Mouse (Mus musculus) neural tube, embryonic 11.5 days (tissue): ENCODE data around the gene Gm10352. TPM values are rescaled to one million over a fixed set of nuclear protein-coding genes. Genes with fewer than 3 reads are reported as not detected.
"Not testable (repeated sequence)": the region's sequence is repeated elsewhere in the genome, so short reads cannot be mapped to it uniquely, and the experiment has no call there.

ENCODE experiments used
- ATAC-seq: fragments of 200-750 bp; cut with Nextera tagmentation; 2 replicates; pipeline ENCODE4 v1.8.0; 2017; ENCODE audit warnings: moderate number of reproducible peaks, mild to moderate bottlenecking, moderate TSS enrichment, moderate library complexity; ENCODE audit not compliant: insufficient read depth, low FRiP score, low TSS enrichment
- DNase-seq: peaks from one replicate; pipeline ENCODE4 v3.0.0-alpha.2; 2015; ENCODE audit warnings: low spot score
- H3K27ac ChIP-seq: fragments of 300-500 bp; sonication (generic); 2 replicates; pipeline ENCODE4 v1.5.1; 2014; ENCODE audit warnings: low read depth, mild to moderate bottlenecking, low read length
- H3K27me3 ChIP-seq: fragments of 300-500 bp; sonication (generic); 2 replicates; pipeline ENCODE4 v1.6.1; 2014; ENCODE audit warnings: mild to moderate bottlenecking, low read length, mixed read lengths; ENCODE audit not compliant: control insufficient read depth, insufficient read depth
- H3K36me3 ChIP-seq: fragments of 300-500 bp; sonication (generic); 2 replicates; pipeline ENCODE4 v1.6.1; 2014; ENCODE audit warnings: mild to moderate bottlenecking, low read length, moderate library complexity, mixed read lengths; ENCODE audit not compliant: control insufficient read depth, insufficient read depth
- H3K4me1 ChIP-seq: fragments of 300-500 bp; sonication (generic); 2 replicates; pipeline ENCODE4 v1.6.1; 2014; ENCODE audit warnings: low read length, mixed read lengths; ENCODE audit not compliant: control insufficient read depth, insufficient read depth
- H3K4me2 ChIP-seq: fragments of 300-500 bp; sonication (generic); 2 replicates; pipeline ENCODE4 v1.6.1; 2014; ENCODE audit warnings: low read depth, mild to moderate bottlenecking, moderate library complexity
- H3K4me3 ChIP-seq: fragments of 300-500 bp; sonication (generic); 2 replicates; pipeline ENCODE4 v1.5.1; 2014; ENCODE audit warnings: low read depth, low read length
- H3K9ac ChIP-seq: fragments of 300-500 bp; sonication (generic); 2 replicates; pipeline ENCODE4 v1.6.1; 2014; ENCODE audit warnings: mild to moderate bottlenecking, low read length
- H3K9me3 ChIP-seq: fragments of 300-500 bp; sonication (generic); 2 replicates; pipeline ENCODE4 v1.6.1; 2016; ENCODE audit warnings: low read length; ENCODE audit not compliant: control insufficient read depth
- WGBS: fragments of 180-500 bp; shearing (Covaris S2); extraction: QIAGEN DNeasy Blood & Tissue Kit; methylation state at CpG from one replicate; pipeline ENCODE4 v1.1.7; 2014; 5-methylcytosine and 5-hydroxymethylcytosine counted together
- polyA plus RNA-seq: library from polyadenylated mRNA; unstranded; fragments of >200 nt; fragmentation: Nextera tagmentation; extraction: Ambion mirVana; gene quantifications from 2 replicates; pipeline ENCODE4 v1.2.1, GENCODE M21; 2014

Gm10352 gene
- polyA plus RNA-seq, result not detected in 2 replicates

- H3K9ac ChIP-seq, H3K36me3 ChIP-seq, ATAC-seq, H3K4me1 ChIP-seq, H3K27ac ChIP-seq, H3K4me3 ChIP-seq, DNase-seq, H3K27me3 ChIP-seq, H3K4me2 ChIP-seq, H3K9me3 ChIP-seq: not testable (repeated sequence)
- WGBS, result no CpG with 5 or more reads among the region's 9 CpGs
These were observed at the start of gene Gm10352 for GRCm38 (mm10) chrY:2900689-2901088. Gene Gm10352 (plus strand): TSS chrY:2900989.

GRCm38 (mm10) chrY:2932282-2932681, 31.5 kb downstream of the Gm10352 start, which contains the start of gene Gm29289:
Gene Gm29289 (plus strand): TSS chrY:2932582.
- not testable (repeated sequence) for H3K27ac ChIP-seq, H3K9me3 ChIP-seq, H3K27me3 ChIP-seq, H3K4me3 ChIP-seq, H3K4me2 ChIP-seq, H3K9ac ChIP-seq, DNase-seq, H3K36me3 ChIP-seq, H3K4me1 ChIP-seq, ATAC-seq
- WGBS, result no CpG with 5 or more reads among the region's 9 CpGs

Other genes with a start within 250 kb of the Gm10352 start
- not detected in 2 replicates for gene Sry, start 237.3 kb upstream of the Gm10352 start, polyA plus RNA-seq
- gene H2al2b, start 180.3 kb upstream of the Gm10352 start, polyA plus RNA-seq, result not detected in 2 replicates
- not detected in 2 replicates for gene Gm4064, start 104.8 kb upstream of the Gm10352 start, polyA plus RNA-seq
- gene Rbmy, start 70.3 kb upstream of the Gm10352 start, polyA plus RNA-seq, result not detected in 2 replicates
- gene Gm10256, start 70.3 kb upstream of the Gm10352 start, polyA plus RNA-seq, result not detected in 2 replicates
- gene Gm29289, start 31.6 kb downstream of the Gm10352 start, polyA plus RNA-seq, result not detected in 2 replicates